Mouse (Mus musculus) inflammation-experienced regulatory T-cells, adult 6 months (primary cell): ENCODE results near the gene Ace3. TPM values are rescaled to one million over a fixed set of nuclear protein-coding genes. Genes with fewer than 3 reads are reported as not detected.

Experiments
- ATAC-seq: one replicate; pipeline ENCODE4 v1.8.0; 2017
- polyA plus RNA-seq, 3 experiments: library from polyadenylated mRNA; unstranded; fragments of 100-300 nt; shearing (Covaris generic); gene quantifications; one replicate each; pipeline ENCODE4 v1.2.1; 2017

The Ace3 gene
- not detected for polyA plus RNA-seq

DNA sequence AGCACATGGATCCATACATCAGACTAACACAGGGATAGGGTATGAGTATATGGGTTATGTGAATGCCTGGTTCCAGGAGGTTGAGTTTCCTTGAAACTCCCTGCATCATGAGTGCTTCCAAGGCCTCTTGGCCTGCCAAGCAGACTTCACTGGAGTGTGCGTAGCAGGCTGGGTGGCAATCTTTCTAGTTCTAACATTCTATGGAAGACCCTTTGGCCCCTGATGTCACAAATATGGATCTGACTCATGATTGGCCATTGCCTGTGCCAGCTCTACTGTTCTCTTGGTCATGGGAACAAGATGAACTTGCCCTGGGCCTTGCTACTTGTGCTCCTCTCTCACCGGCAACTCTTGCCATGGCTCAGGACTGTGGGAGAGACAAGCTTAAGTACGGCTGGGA is at the start of gene Ace3:
Ace3 (plus strand) TSS at position 301 of the 400 bp plus-strand sequence.
- no peak for ATAC-seq

DNA sequence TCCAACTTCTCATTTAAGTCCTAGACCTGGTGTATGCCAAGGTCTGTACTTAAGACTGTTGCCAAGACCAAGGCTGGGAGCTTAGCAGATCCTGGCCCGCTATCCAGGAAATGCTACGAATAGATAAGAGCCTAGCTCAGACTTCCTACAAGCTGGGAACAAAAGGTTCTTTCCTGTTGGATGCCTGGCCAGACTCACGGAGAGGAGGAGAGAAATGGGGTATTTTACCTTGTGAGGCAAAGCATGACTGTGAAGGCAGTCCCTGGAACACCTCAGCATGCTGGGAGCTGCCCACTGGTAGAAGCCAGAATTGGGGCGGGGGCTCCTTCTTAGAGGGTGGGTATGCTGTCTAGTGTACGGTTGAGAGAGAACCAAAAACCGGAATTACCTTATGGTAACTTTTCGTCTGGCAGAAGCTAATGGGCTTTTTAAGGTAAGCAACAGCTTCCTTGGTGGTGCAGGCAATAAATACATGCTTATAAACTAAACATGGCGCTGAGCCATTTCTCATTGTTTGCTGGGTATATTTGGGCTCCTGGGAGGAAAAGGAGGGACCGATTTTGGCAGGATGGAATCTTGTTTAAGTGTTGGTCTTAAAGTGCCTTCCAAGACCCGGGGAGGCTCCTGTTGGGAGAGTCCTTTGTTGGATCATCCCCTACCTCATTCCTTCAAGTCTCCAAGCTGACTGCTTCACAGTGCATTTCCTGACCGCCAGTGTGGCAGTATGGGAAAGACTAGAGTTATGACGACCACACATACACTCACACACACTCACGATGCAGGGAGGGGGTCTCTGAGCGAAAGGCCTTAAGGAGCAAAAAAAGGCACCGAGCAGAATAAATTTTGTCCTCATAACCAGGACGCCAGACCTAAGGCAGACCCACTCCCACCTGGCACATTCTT is 49.5 kb upstream of the Ace3 start:
- no peak for ATAC-seq

DNA sequence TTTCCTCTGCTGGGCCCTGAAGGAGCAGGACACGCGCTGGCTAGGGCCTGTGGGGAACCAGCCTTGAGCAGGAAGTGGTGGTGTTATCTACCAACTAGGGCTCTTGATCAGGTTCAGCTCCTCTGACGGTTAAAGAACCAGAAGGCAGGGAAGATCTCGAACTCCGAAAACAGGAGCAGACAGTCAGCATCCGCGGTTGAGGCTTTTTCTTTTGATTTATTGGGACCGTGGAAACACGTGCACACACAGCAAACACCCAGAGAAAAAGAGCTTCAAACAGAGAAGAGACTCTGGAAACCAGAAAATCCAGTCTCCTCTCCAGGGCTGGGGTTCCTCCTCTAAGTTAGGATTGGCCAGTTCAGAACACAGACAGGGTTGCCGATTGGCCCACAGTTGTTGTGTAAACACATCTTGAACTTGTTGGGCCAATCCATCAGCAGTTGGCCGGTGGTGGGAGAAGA is 47.8 kb upstream of the Ace3 start:
- no peak for ATAC-seq

DNA sequence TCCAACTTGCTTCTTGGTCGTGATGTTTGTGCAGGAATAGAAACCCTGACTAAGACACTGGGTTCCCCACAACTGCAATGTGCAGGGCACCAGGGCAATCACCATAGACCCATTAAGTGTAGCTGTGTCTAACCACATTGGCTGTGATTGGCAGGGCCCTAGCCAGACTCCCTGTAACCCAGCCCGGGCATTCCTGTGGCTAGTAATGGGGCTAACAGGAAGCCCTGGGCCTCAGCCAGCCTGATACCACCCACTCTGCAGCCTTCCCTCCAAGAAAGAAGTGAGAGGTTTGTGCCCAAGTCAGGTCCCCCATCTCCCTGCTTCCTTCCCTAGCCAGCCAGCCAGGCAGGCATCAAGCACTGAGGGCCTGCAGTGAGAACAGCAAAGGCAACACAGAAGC is 46.2 kb upstream of the Ace3 start:
- no peak for ATAC-seq

DNA sequence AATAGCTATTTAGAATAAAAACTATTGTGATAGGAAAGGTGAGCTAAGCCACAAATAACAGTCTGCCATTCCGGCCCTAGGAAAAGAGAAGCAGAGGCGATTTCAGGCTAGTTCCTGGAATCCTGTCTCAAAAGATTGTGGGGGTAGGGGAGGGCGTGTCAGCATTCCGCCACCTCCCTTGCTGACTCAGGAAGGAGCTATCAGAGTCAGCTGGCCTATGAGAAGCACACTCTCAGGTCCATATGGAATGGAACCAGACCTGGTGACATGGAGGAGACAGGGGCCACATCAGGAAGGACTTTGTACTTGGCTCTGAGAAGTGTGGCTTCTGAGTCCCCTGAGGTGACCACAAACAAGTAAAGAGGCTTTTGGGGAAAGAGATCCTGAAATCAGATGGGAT is 44.0 kb upstream of the Ace3 start:
- no peak for ATAC-seq

DNA sequence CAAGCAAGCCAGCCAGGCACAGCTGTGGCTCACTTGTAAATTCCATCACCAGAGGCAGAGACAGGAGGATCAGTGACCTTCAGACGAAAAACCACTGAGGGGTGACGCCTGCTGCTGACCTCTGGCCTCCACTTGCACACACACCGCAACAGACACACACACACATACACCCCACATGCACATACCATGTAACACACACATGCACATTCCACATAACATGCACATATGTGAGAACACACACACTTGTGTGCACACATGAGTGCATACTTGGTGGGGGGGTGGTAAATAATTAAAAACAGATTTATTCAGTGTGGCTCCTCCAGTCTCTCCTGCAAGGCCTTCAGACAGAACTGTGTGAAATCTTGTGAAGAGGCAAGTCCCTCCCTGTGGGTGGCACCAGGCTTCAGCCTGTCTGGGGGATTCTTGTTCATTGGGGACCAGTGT is 42.9 kb upstream of the Ace3 start:
- no peak for ATAC-seq

DNA sequence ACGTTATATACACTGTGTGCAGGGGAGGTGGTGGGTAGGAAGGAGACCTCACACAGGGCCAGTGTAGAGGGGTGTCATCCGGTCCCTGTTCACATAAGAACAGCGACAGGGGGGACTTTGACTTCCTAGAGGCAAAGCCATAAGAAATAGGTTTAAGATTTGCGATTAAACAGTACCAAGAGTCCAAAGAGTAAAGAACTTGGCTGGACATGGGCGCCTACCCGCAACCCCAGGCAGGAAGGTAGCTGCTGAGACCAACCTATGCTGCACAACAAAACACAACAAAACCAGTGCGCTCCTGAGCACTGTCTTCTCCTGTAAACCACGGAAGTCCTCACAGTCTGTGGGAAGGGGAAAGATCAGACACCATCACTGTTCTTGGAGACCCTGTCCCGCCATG is 42.4 kb upstream of the Ace3 start:
- ATAC-seq, result no peak

DNA sequence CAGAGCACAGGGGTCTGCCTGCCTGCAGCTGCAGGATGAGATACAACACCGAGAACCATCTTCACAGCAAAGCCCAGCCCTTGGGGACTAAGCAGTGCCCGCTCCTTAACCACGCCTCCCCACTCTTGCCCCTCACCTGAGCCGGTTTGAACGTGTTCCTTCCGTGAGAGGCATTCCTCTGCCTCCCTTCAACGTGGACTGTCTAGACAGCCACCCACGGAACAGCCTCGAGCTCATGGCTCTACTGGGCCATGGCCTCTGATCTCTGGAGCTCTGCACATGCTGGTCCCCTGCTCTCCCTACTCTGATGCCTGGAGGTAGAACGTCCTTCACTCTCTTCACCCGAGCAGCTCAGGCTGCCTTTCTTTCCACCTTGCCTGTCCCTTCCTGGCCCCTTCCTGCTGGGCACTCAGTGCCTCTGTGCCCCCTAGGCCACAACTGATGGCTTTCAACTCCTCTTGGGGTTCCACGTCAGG is 41.5 kb upstream of the Ace3 start, which contains the start of gene Cyb561:
Cyb561 (minus strand) TSS at position 426 of the 476 bp plus-strand sequence.
- no peak for ATAC-seq

DNA sequence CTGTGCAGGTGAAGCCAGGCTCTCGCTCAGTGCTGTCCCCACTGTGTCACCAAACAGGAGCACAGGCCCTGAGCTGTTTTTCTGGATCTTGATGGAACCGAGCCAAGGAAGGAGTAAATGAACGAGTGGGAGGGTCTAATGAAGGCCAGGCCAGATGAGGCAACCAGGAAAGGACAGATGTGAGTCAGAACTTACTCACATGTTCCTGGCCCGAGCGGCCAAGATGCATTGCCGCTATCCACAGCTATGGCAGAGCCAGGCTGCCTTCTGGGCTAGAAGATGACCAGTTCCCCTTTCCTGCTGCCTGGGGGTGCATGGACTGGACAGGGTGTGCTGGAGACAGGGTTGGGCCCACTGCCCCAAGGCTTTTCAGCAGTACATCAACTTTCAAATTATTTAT is 41.1 kb upstream of the Ace3 start:
- no peak for ATAC-seq

DNA sequence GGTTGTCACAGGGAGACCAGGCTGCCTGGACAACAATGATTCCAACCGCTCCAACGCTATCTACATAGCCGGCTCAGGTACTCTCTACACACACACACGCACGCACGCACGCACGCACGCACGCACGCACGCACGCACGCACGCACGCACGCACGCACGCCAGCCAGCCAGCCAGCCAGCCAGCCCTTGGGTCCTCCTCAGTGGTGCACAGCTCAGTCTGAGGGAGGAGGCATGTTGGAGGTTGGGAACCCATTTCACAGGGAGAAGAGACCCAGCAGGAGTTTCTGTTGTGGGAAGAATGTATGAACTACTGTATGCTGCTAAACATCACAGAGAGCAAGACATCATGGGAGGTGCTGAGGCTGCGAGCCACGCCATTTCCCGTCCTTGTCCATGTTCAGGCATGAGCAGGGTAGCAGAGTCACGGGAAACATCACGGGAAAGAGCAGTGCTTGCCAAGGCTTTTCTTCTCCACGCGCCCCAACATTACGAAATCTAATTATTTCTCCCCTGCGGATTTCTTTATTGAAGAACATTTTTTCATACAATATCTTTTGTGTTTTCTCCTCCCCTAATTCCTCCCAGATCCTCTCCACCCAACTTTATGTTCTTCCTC is 38.6 kb upstream of the Ace3 start:
- ATAC-seq, result no peak

DNA sequence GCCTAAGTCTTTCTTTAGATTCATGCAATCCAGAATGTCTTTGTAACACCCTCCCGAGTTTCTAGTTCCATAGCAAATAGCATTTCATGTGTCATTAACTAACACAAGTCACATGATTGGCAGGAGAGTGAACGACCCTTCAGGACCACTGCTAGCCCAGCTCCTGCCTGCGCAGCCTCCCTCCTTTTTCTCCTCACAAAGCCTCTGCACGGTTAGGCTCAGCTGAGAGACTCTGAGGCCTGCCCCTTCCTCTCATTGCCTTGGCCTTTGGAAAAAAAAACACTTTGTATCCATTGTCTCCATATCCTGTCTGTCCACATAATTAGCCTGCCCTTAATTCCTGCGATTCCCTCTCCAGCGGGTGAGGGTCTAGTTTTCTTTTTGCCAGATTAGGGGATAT is 37.0 kb upstream of the Ace3 start:
- no peak for ATAC-seq

DNA sequence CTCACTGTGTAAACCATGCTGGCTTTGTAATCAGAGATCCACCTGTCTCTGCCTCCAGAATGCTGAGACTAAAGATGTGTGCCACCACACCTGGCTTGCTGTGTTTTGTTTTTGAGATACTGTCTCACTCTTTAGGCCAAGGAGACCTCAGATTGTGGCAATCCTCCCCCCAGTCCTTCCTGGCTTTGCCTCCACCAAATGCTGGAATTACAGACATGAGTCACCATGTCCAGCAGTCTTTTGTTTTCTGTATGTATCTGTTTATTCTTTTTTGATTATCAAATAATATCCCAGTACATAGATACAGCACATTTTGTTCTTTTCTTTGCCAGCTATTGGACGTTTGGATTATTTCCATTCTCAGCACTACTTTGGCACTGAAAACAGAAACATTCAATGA is 35.9 kb upstream of the Ace3 start:
- ATAC-seq, result no peak

DNA sequence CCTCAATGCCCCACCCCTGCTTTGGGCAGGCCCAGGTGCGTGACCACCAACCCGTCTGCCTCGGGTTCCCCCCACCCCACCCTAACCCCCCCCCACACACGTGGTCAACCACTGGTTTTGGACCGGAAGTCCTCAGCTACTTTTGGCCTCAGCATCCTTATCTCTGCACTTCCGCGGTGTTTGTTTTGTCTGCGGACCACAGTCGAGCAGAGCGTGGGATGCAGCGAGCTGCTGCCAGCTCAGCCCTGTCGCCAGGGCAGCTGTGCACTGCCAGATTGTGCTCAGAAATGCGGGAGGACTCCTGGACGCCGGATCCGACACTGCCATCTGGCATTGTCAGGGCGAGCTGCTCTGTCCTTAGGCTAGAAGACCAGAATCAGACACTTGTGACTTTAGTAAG is 35.1 kb upstream of the Ace3 start:
- ATAC-seq, result no peak

DNA sequence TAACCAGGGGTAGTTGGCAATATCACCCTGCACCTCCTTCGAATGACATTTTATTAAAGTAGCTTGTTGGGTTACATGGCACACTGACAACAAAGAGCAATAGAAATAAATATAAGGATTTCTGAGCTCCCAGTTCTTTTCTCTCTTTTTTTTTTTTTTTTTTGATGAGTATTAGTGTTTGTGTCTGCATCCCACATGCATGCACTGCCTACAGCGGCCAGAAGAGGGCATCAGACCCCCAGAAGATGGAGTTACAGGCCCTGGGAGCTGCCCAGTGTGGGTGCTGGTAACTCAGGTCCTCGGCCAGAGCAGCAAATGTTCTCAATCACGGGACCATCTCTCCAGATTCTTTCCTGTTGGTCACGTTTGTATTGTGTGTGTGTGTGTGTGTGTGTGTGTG is 29.8 kb upstream of the Ace3 start:
- ATAC-seq, result no peak

DNA sequence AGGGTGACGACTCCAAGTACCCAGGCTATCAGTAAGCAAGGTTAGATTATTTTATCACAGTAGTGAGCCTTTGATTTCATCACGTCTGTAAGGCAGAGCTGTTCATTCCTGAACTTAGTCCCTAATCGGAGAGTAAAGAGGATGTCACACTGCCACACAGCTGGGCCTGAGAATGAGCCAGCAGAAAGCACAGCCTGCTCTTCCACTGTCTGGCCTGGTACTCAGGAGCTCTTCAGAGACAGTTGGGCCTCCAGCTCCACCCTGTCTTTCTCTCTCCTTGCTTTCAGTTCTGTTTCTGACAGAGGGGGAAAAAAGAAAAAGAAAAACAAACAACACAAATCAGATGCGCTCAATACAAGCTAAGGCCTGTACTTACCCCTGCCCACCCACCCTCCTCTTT is 28.2 kb upstream of the Ace3 start:
- ATAC-seq, result no peak

DNA sequence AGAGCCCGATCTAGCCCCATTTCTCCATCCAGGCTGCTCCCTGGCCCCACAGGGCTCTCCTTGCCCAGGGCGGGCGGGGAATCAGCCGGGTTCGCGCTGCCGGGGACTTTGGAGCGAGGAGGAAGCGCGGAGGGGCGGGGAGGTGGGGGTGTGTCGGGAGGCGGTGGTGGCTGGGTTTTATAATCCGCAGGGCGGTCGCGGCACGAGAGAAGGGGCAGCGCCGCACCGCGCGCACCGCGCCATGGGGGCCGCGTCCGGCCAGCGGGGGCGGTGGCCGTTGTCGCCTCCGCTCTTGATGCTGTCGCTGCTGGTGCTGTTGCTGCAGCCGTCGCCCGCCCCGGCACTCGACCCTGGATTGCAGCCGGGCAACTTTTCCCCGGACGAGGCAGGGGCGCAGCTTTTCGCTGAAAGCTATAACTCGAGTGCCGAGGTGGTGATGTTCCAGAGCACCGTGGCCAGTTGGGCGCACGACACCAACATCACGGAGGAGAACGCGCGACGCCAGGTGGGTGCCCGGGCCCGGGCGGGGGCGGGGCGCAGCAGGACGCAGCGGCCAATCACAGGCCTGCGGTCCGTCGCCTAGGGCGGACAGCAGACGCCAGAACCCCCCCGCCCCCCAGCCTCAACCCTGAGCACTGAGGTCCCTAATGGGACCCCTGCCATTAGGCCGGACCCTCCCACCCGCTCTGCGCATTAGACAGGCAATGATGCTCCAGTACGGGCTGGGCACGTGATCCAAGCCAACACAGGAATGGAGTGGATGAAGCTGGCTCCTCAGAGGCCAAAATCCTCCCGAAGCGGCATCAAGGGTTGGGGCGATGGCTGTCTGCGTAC is 26.5 kb upstream of the Ace3 start, which contains the start of gene Ace:
Ace (plus strand) TSS at position 205 of the 834 bp plus-strand sequence.
- no peak for ATAC-seq

DNA sequence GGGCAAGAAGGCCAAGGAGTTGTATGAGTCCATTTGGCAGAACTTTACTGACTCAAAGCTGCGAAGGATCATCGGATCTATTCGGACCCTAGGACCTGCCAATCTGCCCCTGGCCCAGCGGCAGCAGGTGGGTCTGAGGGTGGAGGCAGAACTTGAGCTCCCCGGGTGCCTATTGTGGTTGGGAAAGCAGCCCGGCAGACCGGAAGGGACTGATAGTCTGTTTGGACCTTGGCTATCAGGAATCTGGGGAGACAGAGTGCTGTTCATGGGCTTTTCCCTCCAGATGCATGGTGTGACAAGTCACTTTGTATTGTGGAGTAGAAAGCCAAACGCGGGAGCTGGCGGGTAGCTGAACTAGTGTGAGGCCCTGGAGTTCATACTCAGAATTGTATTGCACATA is 25.5 kb upstream of the Ace3 start:
- no peak for ATAC-seq

DNA sequence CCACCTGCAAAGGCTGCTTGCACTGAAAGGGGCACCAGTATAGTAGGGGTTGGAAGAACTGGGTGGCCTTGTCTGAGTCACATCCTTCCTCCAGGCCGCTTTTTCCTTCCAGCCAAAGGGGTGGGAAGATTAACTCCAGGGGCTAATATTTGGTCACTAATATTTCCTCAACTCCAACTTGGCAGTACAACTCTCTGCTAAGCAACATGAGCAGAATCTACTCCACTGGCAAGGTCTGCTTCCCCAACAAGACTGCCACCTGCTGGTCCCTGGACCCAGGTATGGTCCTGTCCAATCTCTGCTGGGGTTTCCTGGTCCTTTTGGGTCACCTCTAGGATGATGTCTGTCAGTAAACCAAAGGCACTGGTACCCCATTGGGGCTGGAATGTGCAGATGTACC is 25.0 kb upstream of the Ace3 start:
- no peak for ATAC-seq

DNA sequence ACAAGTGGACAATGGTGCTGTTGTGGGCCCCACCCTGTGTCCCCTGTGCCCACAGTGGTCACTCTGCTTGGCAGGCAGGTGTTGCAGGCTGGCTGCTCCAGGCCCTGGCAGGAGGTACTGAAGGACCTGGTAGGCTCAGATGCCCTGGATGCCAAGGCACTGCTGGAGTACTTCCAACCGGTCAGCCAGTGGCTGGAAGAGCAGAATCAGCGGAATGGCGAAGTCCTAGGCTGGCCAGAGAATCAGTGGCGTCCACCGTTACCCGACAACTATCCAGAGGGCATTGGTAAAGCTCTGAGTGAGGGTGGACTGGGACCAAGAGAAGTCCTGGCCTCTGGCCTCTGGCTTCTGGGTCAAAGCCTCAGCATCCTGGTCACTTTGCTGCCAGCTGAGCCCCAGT is 19.9 kb upstream of the Ace3 start:
- no peak for ATAC-seq

DNA sequence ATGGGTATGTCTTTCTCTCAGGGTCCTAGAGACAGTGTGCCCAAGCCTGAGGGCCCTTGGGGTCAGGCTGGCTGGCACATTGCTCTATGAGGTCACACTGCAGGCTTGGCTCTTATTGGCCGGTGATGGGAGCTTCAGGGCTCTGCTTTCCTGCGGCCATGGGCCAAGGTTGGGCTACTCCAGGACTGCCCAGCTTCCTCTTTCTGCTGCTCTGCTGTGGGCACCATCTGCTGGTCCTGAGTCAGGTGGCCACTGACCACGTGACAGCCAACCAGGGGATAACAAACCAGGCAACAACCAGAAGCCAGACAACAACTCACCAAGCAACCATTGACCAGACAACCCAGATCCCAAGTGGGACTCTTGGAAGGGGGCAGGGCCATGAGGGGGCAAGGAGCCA is 19.4 kb upstream of the Ace3 start:
- ATAC-seq, result no peak

DNA sequence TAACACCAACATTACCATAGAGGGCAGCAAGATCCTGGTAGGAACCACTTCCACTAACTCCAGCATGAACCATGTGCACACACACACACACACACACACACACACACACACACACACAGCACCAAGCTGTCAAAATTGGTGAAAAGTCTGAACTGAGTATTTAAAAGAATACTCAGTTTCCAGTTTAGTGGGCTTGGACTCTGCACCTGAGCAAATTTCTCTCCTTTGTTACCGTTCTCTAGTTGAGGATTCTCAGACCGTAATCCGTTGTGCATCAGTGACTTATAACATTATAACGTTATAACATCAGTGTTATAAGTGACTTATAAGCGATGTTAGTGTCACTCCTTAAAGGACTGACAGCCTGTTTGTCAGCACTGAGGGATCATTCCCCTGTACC is 18.8 kb upstream of the Ace3 start:
- no peak for ATAC-seq

DNA sequence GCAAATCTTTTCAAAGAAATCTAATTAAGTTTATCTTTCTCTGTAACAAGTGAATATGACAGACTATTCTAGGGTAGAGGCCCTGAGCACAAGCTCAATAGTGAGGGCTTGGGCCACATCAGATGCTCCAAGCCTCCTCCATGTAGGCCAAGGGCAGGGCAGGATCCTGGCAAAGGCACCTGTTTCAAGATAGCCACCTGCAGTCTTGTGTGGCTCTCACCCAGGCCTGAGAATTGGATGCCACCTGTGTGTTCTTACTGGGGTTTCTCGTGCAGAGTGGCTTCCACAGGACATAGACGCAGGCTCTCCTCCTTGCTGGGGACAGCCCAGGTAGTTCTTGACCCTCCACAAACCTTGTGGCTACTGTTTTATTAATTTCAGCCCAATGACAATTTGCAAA is 16.2 kb upstream of the Ace3 start:
- ATAC-seq, result no peak

DNA sequence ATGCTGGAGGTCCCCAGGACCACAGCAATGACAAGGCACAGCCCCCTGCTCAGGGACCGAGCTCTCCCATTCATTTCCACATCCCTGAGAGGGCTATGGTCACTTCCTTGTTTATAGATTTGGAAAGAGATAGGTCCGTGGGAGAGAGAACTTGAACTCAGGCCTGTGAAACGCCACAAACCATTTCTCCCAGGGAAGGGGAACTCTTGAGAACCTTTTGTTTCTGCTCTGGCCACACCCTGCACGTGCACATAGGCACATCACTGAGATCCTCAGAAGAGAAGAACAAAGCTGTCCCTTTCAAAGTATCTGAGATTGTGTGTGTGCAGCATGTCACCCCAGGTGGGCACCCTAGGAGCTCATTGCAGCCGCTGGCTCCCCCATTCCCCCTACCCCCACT is 15.8 kb upstream of the Ace3 start:
- no peak for ATAC-seq
